Mouse (Mus musculus) ovary, postnatal 10 days (tissue): Measurements from ENCODE around the gene Tmem235.

Source experiments
- DNase-seq: peaks from one replicate; pipeline ENCODE4 v3.0.0; 2022; ENCODE audit warnings: low spot score

The Tmem235 gene

DNA sequence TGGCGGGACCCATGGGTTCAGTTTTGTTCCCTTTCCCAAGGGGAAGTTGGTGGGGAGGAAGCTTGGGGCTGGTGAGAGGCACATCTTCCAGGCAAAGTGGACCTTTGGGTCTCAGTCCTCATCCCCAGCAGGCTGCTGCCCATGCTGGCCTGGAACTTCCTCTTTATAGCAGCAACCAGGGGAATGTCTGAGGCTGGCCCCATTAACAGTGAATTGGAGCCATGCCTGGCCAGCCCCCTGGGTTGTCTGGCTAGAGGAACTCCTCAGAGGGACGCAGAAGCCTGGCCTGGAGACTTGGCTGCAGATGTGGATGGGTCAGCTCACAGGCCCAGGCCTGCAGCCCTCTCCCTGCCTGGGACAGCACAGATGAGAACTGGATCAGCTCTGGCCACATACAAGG is 4.3 kb downstream of the Tmem235 start:
- no peak for DNase-seq

GRCm38 (mm10) chr11:117865988-117866387 is 5.4 kb downstream of the Tmem235 start:
- DNase-seq = no peak

DNA sequence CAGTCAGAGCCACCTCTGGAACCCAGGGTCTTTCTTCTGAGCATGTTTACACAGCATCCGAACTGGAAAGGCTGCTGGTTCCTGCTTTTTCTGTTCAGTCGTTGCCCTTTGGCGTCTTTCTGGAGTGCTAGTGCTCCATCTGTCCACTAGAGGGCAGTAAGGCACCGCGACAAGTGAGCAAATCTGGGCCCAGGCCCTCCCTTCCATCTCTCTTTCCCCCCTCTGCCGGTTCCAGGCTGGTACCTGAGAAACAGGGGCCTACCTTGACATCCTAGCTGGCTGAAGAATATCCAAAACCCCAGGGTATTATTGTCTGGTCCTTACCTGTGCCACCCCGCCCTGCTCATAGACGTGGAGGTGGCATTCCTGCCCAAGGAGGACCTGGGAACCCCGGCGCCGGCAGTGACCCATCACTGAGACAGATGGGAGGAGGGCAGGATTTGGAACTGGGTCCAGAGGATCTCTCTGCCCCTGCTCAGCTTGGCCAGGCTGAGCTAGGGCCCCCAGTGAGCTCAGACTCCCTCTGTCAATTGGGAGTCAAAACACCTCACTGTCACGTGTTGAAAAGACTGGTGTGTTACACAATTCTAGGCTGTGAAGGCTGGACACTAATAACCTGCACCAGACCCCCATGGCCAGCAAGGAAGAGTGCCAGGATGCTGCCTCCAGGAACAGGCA is 10.3 kb downstream of the Tmem235 start:
- DNase-seq = no peak

DNA sequence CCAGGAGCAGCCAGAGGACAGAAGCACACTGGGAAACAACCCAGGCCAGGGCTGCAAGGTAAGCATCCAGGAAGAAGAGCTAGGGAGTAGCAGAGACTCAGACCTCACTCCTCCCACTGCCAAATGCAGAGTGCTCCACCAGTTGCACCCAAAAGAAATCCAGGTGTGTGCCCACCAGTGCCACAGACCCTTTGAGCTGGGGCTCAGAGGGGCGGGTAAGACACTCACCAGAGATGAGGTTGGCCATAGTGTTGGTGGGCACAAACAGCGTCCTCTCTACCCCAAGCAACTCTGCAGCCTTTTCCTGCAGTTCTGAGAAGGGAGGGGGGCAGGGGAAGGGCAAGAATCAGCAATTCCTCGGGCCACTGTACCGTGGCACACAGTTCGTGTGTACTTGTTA is 10.8 kb downstream of the Tmem235 start:
- no peak for DNase-seq

GRCm38 (mm10) chr11:117871911-117872584 is 11.5 kb downstream of the Tmem235 start:
- DNase-seq = no peak

- no peak for DNase-seq
These were observed 12.5 kb downstream of the Tmem235 start, which contains the start of gene Tha1 for GRCm38 (mm10) chr11:117872861-117873608. Gene Tha1 (minus strand): TSS chr11:117873481.

GRCm38 (mm10) chr11:117874419-117874818 is 13.9 kb downstream of the Tmem235 start:
- no peak for DNase-seq

DNA sequence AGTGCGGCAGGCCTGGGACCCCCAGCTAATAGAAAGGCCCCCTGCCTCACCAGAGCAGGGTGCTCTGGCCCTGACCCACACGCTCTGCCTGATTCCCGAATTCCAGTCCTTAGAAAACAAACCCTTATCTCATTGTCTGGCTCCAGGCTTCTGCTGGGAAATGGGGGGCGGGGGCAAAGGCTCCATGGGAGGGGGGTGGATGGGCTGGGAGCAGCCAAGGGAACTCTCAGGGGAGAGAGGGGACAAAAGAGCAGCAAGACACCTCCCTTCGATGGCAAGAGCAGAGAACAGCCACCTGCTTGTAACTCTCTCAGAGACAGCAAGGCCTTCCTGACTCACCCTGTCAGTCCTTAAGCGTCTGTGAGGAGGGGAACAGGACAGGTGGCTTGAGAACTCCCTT is 15.1 kb downstream of the Tmem235 start:
- no peak for DNase-seq

DNA sequence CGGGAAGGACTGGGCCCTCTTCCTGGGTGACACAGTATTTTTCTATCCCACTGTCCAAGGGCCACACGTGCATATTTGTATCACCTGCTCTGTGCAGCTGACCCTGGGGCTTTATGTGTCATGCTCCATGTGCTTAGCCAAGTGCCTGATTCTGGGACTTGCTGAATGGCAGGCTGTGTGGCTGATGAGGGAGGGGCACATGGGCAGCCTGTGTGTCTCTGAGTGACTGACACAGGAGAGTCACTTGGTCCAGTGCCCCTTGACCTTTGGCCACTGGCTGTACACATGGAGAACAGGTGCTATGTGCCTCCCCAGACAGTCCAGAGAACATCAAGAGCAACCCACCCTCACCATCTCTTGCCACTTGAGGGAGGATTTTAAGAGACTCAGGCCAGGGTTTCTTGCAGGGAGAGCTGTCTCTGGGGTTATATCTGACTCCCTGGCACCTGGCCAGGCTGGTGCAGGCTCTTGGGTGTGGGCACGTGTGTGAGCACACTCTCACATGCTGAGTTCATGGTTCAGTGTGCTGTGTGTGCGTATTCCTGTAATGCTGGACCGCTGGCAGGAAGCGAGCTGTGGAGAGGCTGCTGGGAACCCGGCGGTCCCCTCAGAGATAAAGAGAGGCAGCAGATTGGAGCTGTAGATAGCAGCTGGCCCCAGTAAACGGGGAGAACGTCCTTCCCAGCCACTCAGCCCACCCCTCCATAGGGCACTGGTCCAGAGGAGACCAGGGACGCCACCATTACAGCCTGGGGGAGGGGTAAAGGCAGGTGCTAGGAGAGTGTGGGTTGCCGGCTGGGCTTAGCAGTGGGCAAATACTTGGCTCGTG is 17.6 kb downstream of the Tmem235 start:
- no peak for DNase-seq

DNA sequence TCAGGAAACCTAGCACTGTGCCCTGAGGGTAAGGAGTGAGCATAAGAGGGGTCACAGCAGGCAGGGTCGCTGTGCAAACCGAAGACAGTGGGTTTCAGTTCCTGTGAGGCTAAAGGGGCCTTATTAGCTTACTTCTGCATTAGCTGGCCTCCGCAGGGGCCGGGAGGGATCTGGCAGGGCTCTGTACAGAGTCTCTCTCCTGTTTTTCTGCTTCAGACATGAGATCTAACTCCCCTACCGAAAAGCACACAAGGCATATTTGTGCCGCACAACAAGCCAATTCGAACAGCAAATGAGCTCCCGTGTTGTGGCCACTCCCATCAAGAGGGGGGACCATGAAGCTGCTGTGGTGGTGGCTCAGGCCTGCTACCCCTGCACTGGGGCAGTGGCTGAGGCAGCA is 18.3 kb downstream of the Tmem235 start:
- DNase-seq = no peak

GRCm38 (mm10) chr11:117879676-117880075 is 19.1 kb downstream of the Tmem235 start:
- DNase-seq = no peak

GRCm38 (mm10) chr11:117880336-117880976 is 19.9 kb downstream of the Tmem235 start:
- DNase-seq = no peak

GRCm38 (mm10) chr11:117880977-117881358 is 20.4 kb downstream of the Tmem235 start:
- no peak for DNase-seq

GRCm38 (mm10) chr11:117881787-117882186 is 21.2 kb downstream of the Tmem235 start:
- DNase-seq = no peak

- DNase-seq = no peak
These were observed 21.7 kb downstream of the Tmem235 start for GRCm38 (mm10) chr11:117882208-117882607.

DNA sequence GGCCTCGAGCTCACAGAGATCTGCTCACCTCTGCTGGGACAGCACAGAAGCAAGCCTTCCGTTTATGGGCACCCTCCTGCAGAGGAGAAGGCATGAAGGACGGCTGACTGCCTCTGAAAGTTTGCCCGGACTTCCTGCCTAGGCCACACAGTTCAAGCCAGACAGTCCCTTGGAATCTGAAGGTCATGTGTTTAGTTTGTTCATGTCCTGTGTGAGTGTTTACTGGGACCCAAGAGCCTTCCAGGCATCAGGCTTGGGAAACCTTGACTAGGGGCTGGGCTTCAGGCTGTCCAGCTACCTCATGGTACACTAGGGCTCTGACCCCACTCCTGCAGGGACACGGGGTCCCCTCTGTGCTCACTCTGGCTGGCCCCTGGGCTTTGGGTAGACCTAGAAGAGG is 25.4 kb downstream of the Tmem235 start:
- DNase-seq = no peak

- no peak for DNase-seq
These were observed 27.8 kb downstream of the Tmem235 start for GRCm38 (mm10) chr11:117888168-117888852.

- no peak for DNase-seq
These were observed 28.6 kb downstream of the Tmem235 start for GRCm38 (mm10) chr11:117888853-117889822.

GRCm38 (mm10) chr11:117889887-117890340 is 29.4 kb downstream of the Tmem235 start:
- no peak for DNase-seq
